Mouse (Mus musculus) layer of hippocampus, adult 11-12 months (tissue): Measurements from ENCODE around the gene Chchd1.

ENCODE experiments used
- DNase-seq: peaks from one replicate; pipeline ENCODE4 v3.0.0; 2022; ENCODE audit warnings: low spot score

Gene Chchd1

GRCm38 (mm10) chr14:20702741-20703381 lies at the start of gene Chchd1:
Chchd1 (plus strand) TSS chr14:20703006.
- peak; percentile 91 for DNase-seq

- DNase-seq = no peak
Measured at GRCm38 (mm10) chr14:20654690-20655421, 48.0 kb upstream of the Chchd1 start.

GRCm38 (mm10) chr14:20655731-20656130 lies 47.1 kb upstream of the Chchd1 start:
- no peak for DNase-seq

- DNase-seq = no peak
Measured at GRCm38 (mm10) chr14:20656361-20656760, 46.4 kb upstream of the Chchd1 start, which contains the start of gene Myoz1. Myoz1 (minus strand) TSS chr14:20656540.

- DNase-seq = peak; percentile 66
Measured at GRCm38 (mm10) chr14:20658326-20658725, 44.5 kb upstream of the Chchd1 start.

GRCm38 (mm10) chr14:20658902-20659301 lies 43.9 kb upstream of the Chchd1 start:
- no peak for DNase-seq

- DNase-seq = no peak
Measured at GRCm38 (mm10) chr14:20659687-20660086, 43.1 kb upstream of the Chchd1 start.

- DNase-seq = peak; percentile 97
Measured at GRCm38 (mm10) chr14:20660827-20661660, 41.8 kb upstream of the Chchd1 start.

GRCm38 (mm10) chr14:20661661-20662331 lies 41.0 kb upstream of the Chchd1 start:
- DNase-seq = peak; percentile 29

GRCm38 (mm10) chr14:20662740-20663139 lies 40.1 kb upstream of the Chchd1 start:
- no peak for DNase-seq

- DNase-seq = no peak
Measured at GRCm38 (mm10) chr14:20663601-20664000, 39.2 kb upstream of the Chchd1 start.

- DNase-seq = no peak
Measured at GRCm38 (mm10) chr14:20664436-20664835, 38.4 kb upstream of the Chchd1 start.

- no peak for DNase-seq
Measured at GRCm38 (mm10) chr14:20667469-20667868, 35.3 kb upstream of the Chchd1 start.

GRCm38 (mm10) chr14:20668154-20668810 lies 34.5 kb upstream of the Chchd1 start, which contains the start of gene Synpo2l:
Synpo2l (minus strand) TSS chr14:20668354.
- no peak for DNase-seq

- DNase-seq = no peak
Measured at GRCm38 (mm10) chr14:20672990-20673389, 29.8 kb upstream of the Chchd1 start.

GRCm38 (mm10) chr14:20673735-20674063 lies 29.1 kb upstream of the Chchd1 start:
- no peak for DNase-seq

GRCm38 (mm10) chr14:20674064-20674833 lies 28.6 kb upstream of the Chchd1 start, which contains the start of gene Sec24c:
Sec24c (plus strand) TSS chr14:20674308.
- DNase-seq = peak; percentile 94

- DNase-seq = no peak
Measured at GRCm38 (mm10) chr14:20677906-20678305, 24.9 kb upstream of the Chchd1 start.

GRCm38 (mm10) chr14:20681742-20682141 lies 21.1 kb upstream of the Chchd1 start:
- no peak for DNase-seq

GRCm38 (mm10) chr14:20682498-20682897 lies 20.3 kb upstream of the Chchd1 start:
- no peak for DNase-seq

- DNase-seq = no peak
Measured at GRCm38 (mm10) chr14:20686576-20686975, 16.2 kb upstream of the Chchd1 start.
